Mouse (Mus musculus) heart, postnatal 0 days (tissue): ENCODE data around the gene Foxj1.

Experiments
- CTCF ChIP-seq: IDR thresholded peaks from 2 replicates; pipeline ENCODE4 v1.5.1; 2016; ENCODE audit warnings: antibody characterized with exemption, control low read depth, low read depth
- EP300 ChIP-seq: IDR thresholded peaks from 2 replicates; pipeline ENCODE4 v1.6.1; 2016; ENCODE audit warnings: antibody characterized with exemption, low read depth

DNA sequence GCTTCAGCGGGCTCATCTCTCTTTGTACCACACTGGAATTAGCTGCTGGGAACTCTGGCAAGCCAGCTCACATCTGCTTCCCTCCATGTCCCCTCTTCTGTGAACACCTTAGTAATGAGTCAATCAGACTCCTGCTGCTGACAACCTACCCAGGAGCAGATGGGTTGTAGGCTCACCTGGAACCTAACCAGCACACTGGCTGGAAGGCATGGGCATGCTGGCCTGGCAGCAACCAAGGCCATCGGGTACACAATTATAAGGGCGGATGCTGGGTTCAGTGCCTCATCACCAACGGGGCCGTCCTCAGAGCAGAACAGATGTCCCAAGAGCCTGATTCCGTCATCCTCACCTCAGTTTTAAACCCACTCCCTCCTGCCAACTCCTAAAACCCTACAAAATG, 36.6 kb downstream of the Foxj1 start:
- TF ChIP-seq CTCF (no peak), EP300 (no peak)
